Mouse (Mus musculus): ENCODE measurements around the gene Epn2. TPM values are rescaled to one million over a fixed set of nuclear protein-coding genes. Genes with fewer than 3 reads are reported as not detected.

Epn2 gene
- polyA plus RNA-seq, 1 experiment from 2014 or later = 28.5 TPM

DNA sequence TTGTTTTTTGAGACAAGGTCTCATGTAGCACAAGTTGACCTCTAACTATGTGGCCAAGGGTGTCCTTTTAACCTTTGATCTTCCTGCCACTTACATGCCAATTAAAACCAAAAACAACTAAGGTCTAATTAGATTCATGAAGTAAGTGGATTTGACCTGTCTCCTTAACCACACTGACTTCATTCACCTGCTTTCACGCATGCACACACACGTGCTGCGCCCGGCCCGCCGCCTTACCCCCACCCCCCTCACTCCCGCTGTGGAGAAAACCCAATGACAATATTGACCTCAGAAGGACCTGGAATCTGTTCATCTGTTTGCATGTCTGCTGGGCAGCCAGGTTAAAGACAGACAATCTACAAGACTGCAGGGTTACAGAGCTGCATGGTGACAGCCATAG is 38.8 kb downstream of the Epn2 start:
- WGBS = 82% methylated on average over 7 of the region's 7 CpGs
- Histone ChIP-seq H3K36me3 (peaks cover 59% of the 10 kb centered on the region), H3K4me3 (replicated peaks) (no peak overlapping the region), H3K27ac (no peak overlapping the region), H3K4me2 (no peak overlapping the region), H3K9me3 (no peaks in the 10 kb centered on the region), H3K9ac (replicated peaks) (no peak overlapping the region), H3K4me1 (replicated peaks) (no peaks in the 10 kb centered on the region), H3K27me3 (no peaks in the 10 kb centered on the region)
- ATAC-seq (ENCODE audit: insufficient number of reproducible peaks, insufficient read depth, low FRiP score, low TSS enrichment, low read depth) = no peak

GRCm38 (mm10) chr11:61537362-61537761 is 42.1 kb downstream of the Epn2 start:
- Histone ChIP-seq H3K36me3 (peaks cover 43% of the 10 kb centered on the region; the same call in 1 of the 2 replicates), H3K27me3 (no peaks in the 10 kb centered on the region), H3K9ac (replicated peaks) (no peak overlapping the region), H3K4me2 (no peak overlapping the region), H3K4me1 (replicated peaks) (0 out of 2 replicates have a peak, but pooled peaks cover 2% of the 10 kb centered on the region), H3K27ac (no peak overlapping the region), H3K4me3 (replicated peaks) (no peak overlapping the region), H3K9me3 (no peaks in the 10 kb centered on the region)
- ATAC-seq (ENCODE audit: insufficient number of reproducible peaks, insufficient read depth, low FRiP score, low TSS enrichment, low read depth) = no peak
- WGBS = 92% methylated on average over 3 of the region's 3 CpGs

- no peak for ATAC-seq (ENCODE audit: insufficient number of reproducible peaks, insufficient read depth, low FRiP score, low TSS enrichment, low read depth)
These were observed 42.5 kb downstream of the Epn2 start for GRCm38 (mm10) chr11:61536952-61537351.

DNA sequence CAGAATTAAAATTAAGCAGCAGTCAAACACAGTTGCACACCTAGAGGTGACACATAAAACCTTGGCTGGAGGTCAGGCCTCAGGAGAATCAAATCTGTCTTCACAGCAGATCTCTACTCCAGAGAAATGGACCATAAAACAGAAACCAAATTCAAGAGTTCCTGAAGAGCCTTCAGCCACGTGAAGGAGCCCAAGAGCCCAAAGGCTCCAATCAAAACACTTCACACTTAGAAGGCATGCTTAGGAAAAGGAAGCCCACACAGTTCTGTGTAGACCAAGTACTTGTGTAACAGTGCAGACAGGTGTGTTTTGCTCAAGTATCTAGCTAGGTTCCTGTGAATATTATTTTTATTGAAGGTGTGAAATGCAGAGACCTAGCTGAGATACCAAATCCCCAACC is 44.0 kb downstream of the Epn2 start:
- H3K27me3 ChIP-seq = no peaks in the 10 kb centered on the region
- 0 out of 2 replicates have a peak, but pooled peaks cover 2% of the 10 kb centered on the region for H3K4me1 ChIP-seq (replicated peaks)
- H3K4me3 ChIP-seq (replicated peaks) = no peak overlapping the region
- H3K36me3 ChIP-seq = peaks cover 44% of the 10 kb centered on the region; the same call in 1 of the 2 replicates
- WGBS = 46% methylated on average over 1 of the region's 1 CpGs
- no peak overlapping the region for H3K4me2 ChIP-seq
- ATAC-seq (ENCODE audit: insufficient number of reproducible peaks, insufficient read depth, low FRiP score, low TSS enrichment, low read depth) = no peak
- H3K9ac ChIP-seq (replicated peaks) = no peak overlapping the region; the same call in 1 of the 2 replicates
- H3K9me3 ChIP-seq = no peaks in the 10 kb centered on the region
- H3K27ac ChIP-seq = no peak overlapping the region

More at GRCm38 (mm10) chr11:61536952-61537351, 42.5 kb downstream of the Epn2 start:
- Histone ChIP-seq H3K9me3 (no peaks in the 10 kb centered on the region), H3K4me2 (no peak overlapping the region), H3K27me3 (no peaks in the 10 kb centered on the region), H3K36me3 (peaks cover 42% of the 10 kb centered on the region; the same call in 1 of the 2 replicates), H3K4me3 (replicated peaks) (no peak overlapping the region), H3K9ac (replicated peaks) (no peak overlapping the region), H3K4me1 (replicated peaks) (0 out of 2 replicates have a peak, but pooled peaks cover 2% of the 10 kb centered on the region), H3K27ac (no peak overlapping the region)
- WGBS = 84% methylated on average over 3 of the region's 3 CpGs

DNA sequence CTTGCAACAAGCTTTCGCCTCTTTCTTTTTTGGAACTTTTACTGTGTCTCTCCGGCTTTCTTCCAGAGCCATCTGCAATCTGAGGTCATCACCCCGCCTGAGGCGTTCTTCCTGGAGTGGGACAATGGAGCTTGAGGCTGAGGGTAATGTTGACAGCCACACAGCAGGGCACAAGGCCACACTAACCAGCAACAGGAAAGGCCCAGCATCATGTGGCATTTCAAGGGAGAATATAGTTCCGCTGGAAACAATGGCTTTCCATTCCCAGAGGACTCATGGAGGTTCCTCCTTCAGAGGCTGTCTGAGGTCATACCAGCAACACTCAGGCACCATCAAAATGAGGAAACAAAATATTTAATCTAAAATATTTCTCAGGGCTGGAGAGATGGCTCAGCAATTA is 45.9 kb downstream of the Epn2 start:
- Histone ChIP-seq H3K36me3 (peaks cover 48% of the 10 kb centered on the region), H3K9ac (replicated peaks) (no peak overlapping the region), H3K9me3 (no peaks in the 10 kb centered on the region), H3K4me2 (no peak overlapping the region), H3K4me1 (replicated peaks) (0 out of 2 replicates have a peak, but pooled peaks cover 2% of the 10 kb centered on the region), H3K4me3 (replicated peaks) (no peak overlapping the region), H3K27me3 (no peaks in the 10 kb centered on the region), H3K27ac (no peak overlapping the region)
- no peak for ATAC-seq (ENCODE audit: insufficient number of reproducible peaks, insufficient read depth, low FRiP score, low TSS enrichment, low read depth)
- 77% methylated on average over 5 of the region's 5 CpGs for WGBS

GRCm38 (mm10) chr11:61532820-61533219 is 46.7 kb downstream of the Epn2 start:
- no peak overlapping the region for H3K4me2 ChIP-seq
- H3K27ac ChIP-seq = no peak overlapping the region
- ATAC-seq (ENCODE audit: insufficient number of reproducible peaks, insufficient read depth, low FRiP score, low TSS enrichment, low read depth) = no peak
- WGBS = 86% methylated on average over 2 of the region's 2 CpGs
- H3K36me3 ChIP-seq = peaks cover 43% of the 10 kb centered on the region
- 0 out of 2 replicates have a peak, but pooled peaks cover 2% of the 10 kb centered on the region for H3K4me1 ChIP-seq (replicated peaks)
- no peaks in the 10 kb centered on the region for H3K9me3 ChIP-seq
- H3K27me3 ChIP-seq = no peaks in the 10 kb centered on the region
- H3K9ac ChIP-seq (replicated peaks) = no peak overlapping the region
- H3K4me3 ChIP-seq (replicated peaks) = no peak overlapping the region

DNA sequence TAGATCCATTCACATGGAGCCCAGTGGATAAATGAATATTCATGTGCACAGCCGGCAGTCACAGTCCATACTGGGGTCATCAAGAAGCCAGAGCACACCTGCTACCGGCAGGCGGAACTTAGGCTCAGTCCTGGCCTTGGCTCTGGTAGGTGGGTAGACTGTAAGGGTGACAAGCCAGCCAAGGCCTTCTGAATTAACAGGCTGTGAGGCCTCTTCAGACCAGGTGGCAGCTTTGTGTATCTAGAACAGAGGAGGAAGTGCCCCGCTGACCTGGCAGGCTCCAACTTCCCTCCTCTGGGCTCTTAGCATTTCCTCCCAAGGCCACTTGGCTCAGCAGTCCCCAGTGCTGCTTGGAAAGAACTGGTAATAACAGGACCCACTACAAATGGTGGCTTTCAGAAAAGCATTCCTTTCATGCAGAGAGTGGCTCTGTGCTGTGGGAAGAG is 50.2 kb downstream of the Epn2 start:
- ATAC-seq (ENCODE audit: insufficient number of reproducible peaks, insufficient read depth, low FRiP score, low TSS enrichment, low read depth) = no peak
- Histone ChIP-seq H3K27ac (no peak overlapping the region), H3K4me3 (replicated peaks) (no peak overlapping the region), H3K36me3 (peaks cover 52% of the 10 kb centered on the region), H3K4me1 (replicated peaks) (no peaks in the 10 kb centered on the region), H3K9ac (replicated peaks) (no peak overlapping the region), H3K27me3 (no peaks in the 10 kb centered on the region), H3K9me3 (no peaks in the 10 kb centered on the region), H3K4me2 (no peak overlapping the region)
- WGBS = 58% methylated on average over 4 of the region's 4 CpGs

- Histone ChIP-seq H3K27ac (no peak overlapping the region), H3K9me3 (no peaks in the 10 kb centered on the region), H3K4me1 (replicated peaks) (no peaks in the 10 kb centered on the region), H3K36me3 (peaks cover 57% of the 10 kb centered on the region), H3K27me3 (no peaks in the 10 kb centered on the region), H3K9ac (replicated peaks) (no peak overlapping the region), H3K4me2 (no peak overlapping the region), H3K4me3 (replicated peaks) (no peak overlapping the region)
- WGBS = 97% methylated on average over 1 of the region's 1 CpGs
- no peak for ATAC-seq (ENCODE audit: insufficient number of reproducible peaks, insufficient read depth, low FRiP score, low TSS enrichment, low read depth)
These were observed 52.6 kb downstream of the Epn2 start for GRCm38 (mm10) chr11:61526872-61527271.

DNA sequence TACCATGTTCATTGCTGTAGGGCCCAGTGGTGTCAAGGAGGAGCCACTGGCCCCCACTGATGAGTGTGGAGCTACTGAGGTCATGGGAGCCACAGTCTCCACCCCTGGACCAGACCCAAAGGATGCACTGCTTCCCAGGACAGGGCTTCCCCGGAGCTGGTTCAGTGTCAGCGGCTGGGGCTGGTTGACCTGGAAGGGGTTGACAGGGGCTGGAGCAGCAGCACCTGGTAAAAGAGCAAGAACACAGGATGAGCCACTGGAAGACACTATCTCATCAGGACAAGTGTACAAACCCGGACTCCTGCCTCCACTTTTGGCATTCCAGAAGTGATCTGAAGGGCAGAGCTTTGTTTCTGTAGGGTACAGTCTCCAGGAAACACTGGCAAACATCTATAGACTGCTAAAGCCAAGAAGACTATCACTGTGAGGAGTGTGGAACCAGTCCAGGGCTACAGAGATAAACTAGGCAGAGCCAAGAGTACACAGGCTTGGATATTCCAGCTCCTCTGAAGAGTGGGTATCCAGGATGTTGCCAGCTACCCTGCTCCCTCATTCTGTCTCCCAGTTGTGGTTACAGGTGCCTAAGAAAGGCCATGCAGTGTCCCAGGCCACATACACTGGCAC is 59.9 kb downstream of the Epn2 start:
- Histone ChIP-seq H3K9ac (replicated peaks) (no peak overlapping the region), H3K27me3 (no peaks in the 10 kb centered on the region), H3K9me3 (no peaks in the 10 kb centered on the region), H3K4me1 (replicated peaks) (no peaks in the 10 kb centered on the region), H3K36me3 (peaks cover 76% of the 10 kb centered on the region), H3K27ac (no peak overlapping the region), H3K4me2 (no peak overlapping the region), H3K4me3 (replicated peaks) (no peak overlapping the region)
- 91% methylated on average over 3 of the region's 3 CpGs for WGBS
- no peak for ATAC-seq (ENCODE audit: insufficient number of reproducible peaks, insufficient read depth, low FRiP score, low TSS enrichment, low read depth)

GRCm38 (mm10) chr11:61518871-61519270 is 60.6 kb downstream of the Epn2 start:
- 90% methylated on average over 3 of the region's 3 CpGs for WGBS
- H3K27ac ChIP-seq = no peak overlapping the region
- no peaks in the 10 kb centered on the region for H3K9me3 ChIP-seq
- H3K9ac ChIP-seq (replicated peaks) = no peak overlapping the region
- no peak overlapping the region for H3K4me2 ChIP-seq
- no peak for ATAC-seq (ENCODE audit: insufficient number of reproducible peaks, insufficient read depth, low FRiP score, low TSS enrichment, low read depth)
- no peaks in the 10 kb centered on the region for H3K27me3 ChIP-seq
- H3K4me3 ChIP-seq (replicated peaks) = no peak overlapping the region
- H3K4me1 ChIP-seq (replicated peaks) = no peaks in the 10 kb centered on the region
- H3K36me3 ChIP-seq = peaks cover 69% of the 10 kb centered on the region

- H3K4me2 ChIP-seq = no peak overlapping the region
- H3K4me3 ChIP-seq (replicated peaks) = no peak overlapping the region
- H3K4me1 ChIP-seq (replicated peaks) = no peaks in the 10 kb centered on the region
- H3K36me3 ChIP-seq = peaks cover 76% of the 10 kb centered on the region
- no peak overlapping the region for H3K9ac ChIP-seq (replicated peaks)
- ATAC-seq (ENCODE audit: insufficient number of reproducible peaks, insufficient read depth, low FRiP score, low TSS enrichment, low read depth) = no peak
- 88% methylated on average over 1 of the region's 1 CpGs for WGBS
- no peaks in the 10 kb centered on the region for H3K9me3 ChIP-seq
- H3K27me3 ChIP-seq = no peaks in the 10 kb centered on the region
- H3K27ac ChIP-seq = no peak overlapping the region
These were observed 61.5 kb downstream of the Epn2 start for GRCm38 (mm10) chr11:61517971-61518370.

- no peak overlapping the region for H3K9ac ChIP-seq (replicated peaks)
- no peaks in the 10 kb centered on the region for H3K9me3 ChIP-seq
- H3K4me3 ChIP-seq (replicated peaks) = no peak overlapping the region
- ATAC-seq (ENCODE audit: insufficient number of reproducible peaks, insufficient read depth, low FRiP score, low TSS enrichment, low read depth) = no peak
- H3K4me1 ChIP-seq (replicated peaks) = no peaks in the 10 kb centered on the region
- no peak overlapping the region for H3K4me2 ChIP-seq
- H3K36me3 ChIP-seq = peaks cover 66% of the 10 kb centered on the region
- no peaks in the 10 kb centered on the region for H3K27me3 ChIP-seq
- no peak overlapping the region for H3K27ac ChIP-seq
- 47% methylated on average over 3 of the region's 3 CpGs for WGBS
These were observed 64.5 kb downstream of the Epn2 start for GRCm38 (mm10) chr11:61514953-61515352.
